Mouse (Mus musculus) G1E (cell line): ENCODE results near the gene Qk.

Source experiments
- CTCF ChIP-seq: IDR thresholded peaks from 2 replicates; pipeline ENCODE4 v1.5.1; 2012; ENCODE audit warnings: low read depth, low read length, inconsistent platforms, mixed read lengths
- GATA1 ChIP-seq: IDR thresholded peaks from 2 replicates; pipeline ENCODE4 v1.6.1; 2012; ENCODE audit warnings: borderline replicate concordance, low read length, inconsistent platforms, mixed read lengths
- GATA2 ChIP-seq: IDR thresholded peaks from 2 replicates; pipeline ENCODE4 v1.6.1; 2012; ENCODE audit warnings: low read depth, low read length, inconsistent platforms, borderline replicate concordance
- POLR2AphosphoS5 ChIP-seq: IDR thresholded peaks from 2 replicates; pipeline ENCODE4 v1.6.1; 2012; ENCODE audit warnings: low read depth, low read length, inconsistent platforms; ENCODE audit not compliant: insufficient replicate concordance
- TAL1 ChIP-seq: conservative IDR thresholded peaks from 2 replicates; pipeline ENCODE4 v1.6.1; 2012; ENCODE audit warnings: low read depth, low read length, inconsistent platforms, mixed read lengths

DNA sequence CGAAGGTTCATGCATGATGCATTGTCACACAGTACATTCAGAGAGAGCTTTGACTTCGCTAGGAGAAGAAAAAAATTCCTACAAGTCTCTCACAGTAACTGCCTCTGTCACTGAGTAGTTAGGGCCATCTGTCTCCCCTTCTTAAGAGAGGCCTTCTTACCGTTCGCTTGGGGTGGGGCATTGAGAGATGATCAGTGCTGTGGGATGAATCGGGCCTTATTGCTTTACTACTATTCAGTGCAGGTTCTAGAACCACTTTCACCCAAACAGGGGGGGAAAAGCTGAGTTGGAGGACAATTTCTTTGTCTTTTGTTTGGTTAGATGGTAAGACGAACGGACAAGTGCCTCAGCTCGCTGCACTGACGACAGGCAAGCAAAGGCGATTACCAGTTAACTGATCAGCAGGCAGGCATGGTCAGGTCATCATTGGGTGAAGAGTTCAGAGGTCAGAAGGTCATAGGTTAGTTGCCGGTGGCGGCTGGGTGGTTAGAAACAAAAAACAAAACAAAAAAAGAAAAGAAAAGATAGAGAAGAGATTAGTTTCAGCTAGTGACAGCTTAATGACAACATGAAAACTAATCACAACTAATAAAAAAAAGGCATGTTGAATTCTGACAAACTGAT lies 110.4 kb downstream of the Qk start:
- TF ChIP-seq CTCF: no peak
- no peak for TF ChIP-seq GATA1
- TF ChIP-seq TAL1: no peak
- no peak for TF ChIP-seq POLR2AphosphoS5
- no peak for TF ChIP-seq GATA2
